Mouse (Mus musculus): ENCODE results near the gene Cog1.

DNA sequence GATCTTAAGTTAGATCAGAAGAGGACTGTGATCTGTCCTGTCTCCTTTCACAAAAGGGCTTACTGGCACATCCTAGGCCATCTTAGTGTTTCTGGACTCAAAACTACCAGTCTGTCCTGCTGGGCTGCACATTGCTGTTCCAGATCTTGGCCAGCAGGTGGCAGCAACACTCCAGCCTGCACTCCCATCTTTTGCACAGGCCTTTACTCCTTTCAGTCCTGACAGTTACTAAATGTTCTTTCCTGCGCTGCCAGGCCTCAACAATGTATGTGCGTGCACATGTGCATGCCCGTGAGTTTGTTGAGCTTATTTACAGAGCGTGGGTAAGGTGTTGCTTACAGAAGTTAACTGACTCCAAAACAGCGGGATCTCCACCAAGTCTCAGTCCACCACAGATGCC, 54.8 kb downstream of the Cog1 start:
- TF ChIP-seq CTCF (IDR thresholded peaks at IDR 0.05; ENCODE audit: borderline replicate concordance, insufficient read depth, low read depth, low read length) = peak; percentile 100
- no peak for TF ChIP-seq POLR2A (IDR thresholded peaks at IDR 0.05; ENCODE audit: borderline replicate concordance, insufficient read depth, low read length)

Measured in cerebellum, adult 2 months (tissue).